Mouse (Mus musculus) gastrocnemius, postnatal 4 days (tissue): ENCODE measurements at regions not wholly inside any gene's neighbourhood (a gene's known extent, or its start where the extent isn't known, plus 50 kb on each side); places are given as distances from the start of the nearest gene placed in this dataset.

ENCODE experiments used
- DNase-seq, 2 experiments: peaks; one replicate each; pipeline ENCODE4 v3.0.0; 2021 to 2022; ENCODE audit warnings: low spot score in 2 of 2, mixed read lengths in 2 of 2

GRCm38 (mm10) chr1:77109861-77110785, 404.8 kb downstream of the Epha4 start:
- DNase-seq: no peak

DNA sequence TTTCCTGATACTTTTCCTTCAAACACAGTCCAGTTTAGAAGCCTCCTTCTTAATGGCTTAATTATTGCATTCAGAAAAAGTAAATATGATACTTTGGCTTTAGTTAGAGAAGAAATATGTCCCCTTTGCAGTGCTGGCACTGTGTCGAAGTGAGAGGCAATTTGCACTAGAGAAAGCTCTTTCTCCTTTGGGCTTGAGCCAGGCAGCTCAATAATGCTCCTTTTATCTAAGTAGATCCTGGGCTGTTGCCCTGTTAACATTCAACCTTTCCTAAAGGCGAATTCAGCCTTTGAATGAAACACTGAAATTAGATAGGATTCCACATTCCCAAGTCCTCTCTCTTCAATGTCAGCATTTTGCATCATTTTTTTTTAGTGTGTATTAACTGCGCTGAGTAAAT, 386.5 kb downstream of the Epha4 start:
- no peak for DNase-seq

DNA sequence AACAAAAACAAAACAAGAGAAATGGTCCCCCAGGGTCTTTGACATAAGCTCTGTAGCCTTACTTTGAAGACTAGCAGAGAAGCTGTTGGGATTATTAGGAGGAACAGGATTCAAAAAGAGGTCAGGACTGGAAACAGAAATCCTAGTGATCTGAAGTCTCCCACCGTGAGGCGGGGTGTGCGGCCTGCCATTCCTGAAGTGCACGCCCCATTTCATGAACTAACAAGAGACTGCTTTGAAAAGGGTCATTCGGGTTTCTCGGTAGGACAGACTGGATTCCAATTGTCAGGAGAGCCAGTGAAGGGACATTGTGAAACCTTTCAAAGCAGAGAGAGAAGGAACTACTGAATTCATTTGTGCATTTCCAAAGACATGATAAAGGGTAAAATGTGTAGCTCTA, 377.2 kb downstream of the Epha4 start:
- DNase-seq: no peak

DNA sequence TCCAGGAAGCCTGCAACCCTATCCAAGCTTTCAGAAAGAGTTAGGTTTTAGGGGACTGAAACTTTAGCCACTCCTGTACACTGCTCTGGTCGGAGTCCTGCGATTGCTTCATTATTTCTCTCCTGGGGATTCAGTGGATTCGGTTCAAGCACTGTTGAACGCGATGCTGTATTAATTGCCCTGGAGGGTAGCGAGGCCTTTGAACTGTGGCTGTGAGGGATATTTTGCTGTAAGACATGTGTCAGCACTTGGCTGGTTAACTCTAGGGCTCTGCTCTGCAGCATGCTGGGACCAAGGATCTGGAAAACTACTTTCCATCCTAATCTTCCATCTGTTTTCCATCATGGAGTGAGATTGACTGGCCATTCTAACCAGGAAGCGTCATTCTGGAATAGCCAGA, 374.0 kb downstream of the Epha4 start:
- peak in 1 of 2 experiments; percentile 36 for DNase-seq

- DNase-seq: no peak
Measured at GRCm38 (mm10) chr1:77148052-77148451, 366.8 kb downstream of the Epha4 start.

- DNase-seq: no peak
Measured at GRCm38 (mm10) chr1:77168316-77168715, 346.6 kb downstream of the Epha4 start.

- DNase-seq: no peak
Measured at GRCm38 (mm10) chr1:77172463-77172862, 342.4 kb downstream of the Epha4 start.

DNA sequence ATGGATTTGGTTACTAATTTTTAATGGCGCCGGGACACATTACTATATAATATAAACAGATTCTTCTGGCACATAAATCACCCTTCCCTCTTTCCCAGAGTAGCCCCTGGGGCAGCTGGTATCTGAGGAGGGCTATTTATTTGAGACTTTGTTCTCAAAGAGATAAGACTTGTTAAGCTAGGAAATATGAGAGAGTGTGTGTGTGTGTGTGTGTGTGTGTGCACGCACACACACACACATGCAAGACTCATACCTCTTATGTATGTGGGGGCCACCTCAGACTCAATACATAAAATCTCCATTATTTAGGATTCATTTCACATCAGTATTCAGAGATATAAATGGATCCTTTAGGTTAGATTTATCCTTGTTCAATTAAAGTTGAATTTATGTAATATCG, 340.1 kb downstream of the Epha4 start:
- DNase-seq: no peak

DNA sequence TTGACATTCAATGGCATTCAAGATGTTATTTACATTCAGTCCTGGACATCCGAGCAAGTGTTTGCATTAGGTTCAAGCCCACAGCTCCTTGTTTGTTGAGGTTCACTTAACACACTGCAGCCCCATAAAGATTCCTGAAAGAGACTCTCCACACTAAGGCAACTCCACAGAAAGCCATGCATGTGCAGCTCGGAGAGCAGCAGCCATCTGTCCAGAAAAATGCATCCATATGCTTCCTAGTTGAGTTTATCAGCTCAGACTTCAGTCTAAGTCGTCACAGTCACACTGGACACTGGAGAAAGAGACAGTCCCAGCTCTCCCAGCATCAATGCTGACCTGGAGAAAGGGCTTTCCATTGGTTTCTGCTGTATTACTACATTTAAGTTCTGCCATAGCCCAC, 339.7 kb downstream of the Epha4 start:
- DNase-seq: no peak

DNA sequence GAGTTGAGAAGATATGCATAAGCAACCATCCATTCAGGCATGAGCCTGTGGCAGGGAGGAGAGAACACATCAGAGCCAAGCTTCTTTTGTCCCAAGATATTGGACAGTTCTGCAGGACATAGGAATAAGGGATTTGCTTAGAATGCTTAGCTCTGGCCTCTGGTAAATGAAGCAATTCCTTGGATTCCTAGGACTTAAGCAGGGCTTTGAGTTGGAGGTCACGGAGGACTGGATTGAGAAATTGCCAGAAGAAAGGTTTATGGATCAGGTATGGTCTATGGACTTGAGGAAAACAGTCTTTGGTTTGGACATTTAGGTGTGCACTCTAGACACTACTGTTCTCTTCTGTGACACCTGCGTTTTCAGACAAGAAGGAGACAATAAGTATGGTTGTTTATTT, 338.4 kb downstream of the Epha4 start:
- no peak for DNase-seq

DNA sequence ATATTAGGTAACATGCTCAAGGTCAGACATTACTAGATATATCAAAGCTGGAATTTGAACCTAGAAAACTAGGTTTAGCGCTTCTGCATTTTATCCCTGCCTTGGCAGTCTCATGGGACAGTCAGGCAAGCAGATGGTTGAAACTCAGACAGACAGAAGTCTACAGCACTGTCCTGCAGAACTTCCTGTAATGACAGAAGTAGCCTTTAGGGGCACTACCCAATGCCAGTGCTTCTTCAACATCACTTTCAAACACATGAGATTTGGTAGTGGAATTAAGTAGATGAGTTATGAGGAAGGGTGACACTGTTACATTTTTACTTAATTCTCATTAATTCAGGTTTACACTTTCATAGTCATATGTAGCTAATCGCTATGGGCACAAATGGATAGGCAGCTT, 330.9 kb downstream of the Epha4 start:
- DNase-seq: no peak

- DNase-seq: no peak
Measured at GRCm38 (mm10) chr1:77190141-77190540, 324.7 kb downstream of the Epha4 start.

- no peak for DNase-seq
Measured at GRCm38 (mm10) chr1:77201321-77201917, 313.5 kb downstream of the Epha4 start.

DNA sequence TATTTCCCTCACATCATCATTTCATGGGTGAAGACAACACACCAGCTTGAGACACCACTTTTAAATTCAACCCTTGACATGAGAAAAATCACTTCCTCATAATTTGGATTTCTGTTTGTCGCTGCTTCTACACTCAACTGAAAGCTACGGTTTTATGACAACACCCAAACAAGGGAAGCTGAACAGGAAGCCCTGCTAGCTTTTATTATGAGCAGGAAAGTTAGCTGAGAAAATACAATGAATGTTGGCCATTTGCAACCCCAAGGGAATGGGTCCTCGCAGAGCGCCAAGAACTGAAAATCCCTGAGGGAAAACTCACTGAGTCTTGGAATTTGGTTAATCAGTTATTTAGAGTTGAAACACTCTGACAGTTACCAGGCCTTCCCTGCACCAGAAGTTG, 311.9 kb downstream of the Epha4 start:
- no peak for DNase-seq

DNA sequence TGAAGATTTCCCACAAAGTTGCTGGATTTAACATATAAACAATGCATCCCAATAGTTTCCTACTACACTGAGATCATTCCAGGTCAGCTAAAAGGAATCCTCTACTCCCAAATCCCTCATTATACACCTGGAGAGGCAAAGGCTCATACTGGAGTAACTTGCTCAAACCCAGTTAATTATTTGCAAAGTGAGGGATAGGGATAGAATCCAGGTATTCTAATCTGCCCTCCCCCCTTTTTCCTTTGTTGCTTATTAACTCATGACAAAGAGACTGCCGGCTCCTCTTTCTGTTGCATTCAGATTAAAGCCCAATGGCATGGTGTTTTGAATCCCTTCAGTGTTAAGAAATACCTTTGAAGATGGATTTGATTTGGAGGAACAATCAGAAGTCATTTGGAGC, 308.4 kb downstream of the Epha4 start:
- no peak for DNase-seq

- no peak for DNase-seq
Measured at GRCm38 (mm10) chr1:77209395-77209794, 305.5 kb downstream of the Epha4 start.

GRCm38 (mm10) chr1:77213462-77214098, 301.3 kb downstream of the Epha4 start:
- DNase-seq: no peak

DNA sequence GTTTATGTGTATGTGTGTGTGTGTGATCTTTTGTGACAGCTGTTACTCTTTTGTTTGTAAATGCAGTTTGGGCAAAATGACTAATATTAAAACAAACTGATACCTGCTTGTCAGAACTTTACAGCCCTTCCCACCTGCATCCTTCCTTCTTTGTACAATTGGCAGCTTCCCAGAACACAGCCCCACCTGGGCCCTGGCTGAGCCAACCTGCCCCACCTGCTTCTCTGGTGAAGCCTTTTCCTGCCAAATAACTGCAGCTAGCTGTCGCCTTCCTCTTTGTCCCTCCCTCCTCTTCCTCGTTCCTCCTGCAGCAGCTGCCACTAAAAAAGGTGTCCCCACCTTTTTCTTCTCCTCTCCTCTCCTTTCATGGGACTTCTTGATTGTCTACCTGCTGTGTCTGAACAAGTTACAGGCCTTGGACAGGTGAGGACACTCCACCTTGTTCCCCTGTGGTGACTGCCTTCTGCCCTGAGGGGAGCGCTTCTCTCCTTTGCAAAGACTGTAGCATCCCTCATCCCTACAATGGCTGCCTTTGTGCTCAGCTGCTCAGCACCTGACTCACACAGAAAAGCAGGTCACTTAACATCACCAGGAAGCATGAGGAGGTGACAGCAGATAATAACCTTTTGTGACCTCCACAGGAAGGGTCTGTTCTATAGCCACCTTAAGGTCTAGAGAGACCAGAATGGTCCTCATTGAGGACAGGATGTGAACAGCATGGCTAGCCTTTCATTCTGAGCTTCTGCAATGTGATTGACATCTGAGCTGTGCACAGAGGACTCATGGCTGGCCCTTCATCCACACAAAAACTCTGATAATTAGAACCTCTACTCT, 295.2 kb downstream of the Epha4 start:
- DNase-seq: no peak

DNA sequence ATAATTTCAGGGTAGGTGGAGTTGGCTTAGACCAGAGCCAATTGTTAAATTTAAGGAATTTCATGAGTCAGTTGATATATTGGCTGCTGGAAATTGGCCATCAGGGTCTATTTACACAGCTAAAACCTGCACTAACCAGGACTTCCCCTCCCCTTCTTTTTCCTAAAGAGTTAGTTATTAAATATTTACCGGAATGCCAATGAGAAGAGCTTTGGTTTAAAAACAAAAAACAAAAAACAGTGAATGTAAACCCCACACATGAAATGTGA, 294.6 kb downstream of the Epha4 start:
- no peak for DNase-seq

GRCm38 (mm10) chr1:77220783-77221182, 294.1 kb downstream of the Epha4 start:
- DNase-seq: no peak

- no peak for DNase-seq
Measured at GRCm38 (mm10) chr1:77221900-77222299, 293.0 kb downstream of the Epha4 start.

DNA sequence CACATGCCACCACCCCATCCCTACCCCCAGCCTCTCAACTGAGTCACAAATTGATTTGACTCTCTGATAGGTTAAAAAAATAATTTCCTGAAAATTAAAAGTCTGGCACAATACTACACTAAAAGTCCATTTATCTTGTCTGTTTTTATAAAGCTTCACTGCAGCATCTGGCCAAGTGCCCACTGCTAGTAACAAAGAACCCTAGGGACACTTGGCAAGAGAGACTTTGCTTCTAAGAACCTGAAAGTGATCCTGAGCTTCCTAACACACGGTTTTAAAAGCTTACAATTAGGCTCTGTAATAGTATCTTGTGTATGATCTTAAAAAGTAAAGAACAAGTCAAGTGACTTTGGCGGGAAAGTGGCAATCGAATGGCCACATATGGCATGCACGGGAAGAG, 288.3 kb downstream of the Epha4 start:
- no peak for DNase-seq
